Mouse (Mus musculus): ENCODE results near the gene Yjefn3. TPM values are rescaled to one million over a fixed set of nuclear protein-coding genes. Genes with fewer than 3 reads are reported as not detected.
A peak's percentile ranks its signal among the peaks of the same experiment; 100 is the strongest.

Yjefn3 gene
- total RNA-seq, 2 experiments from 2014 or later = 9.1 to 12.1 TPM

DNA sequence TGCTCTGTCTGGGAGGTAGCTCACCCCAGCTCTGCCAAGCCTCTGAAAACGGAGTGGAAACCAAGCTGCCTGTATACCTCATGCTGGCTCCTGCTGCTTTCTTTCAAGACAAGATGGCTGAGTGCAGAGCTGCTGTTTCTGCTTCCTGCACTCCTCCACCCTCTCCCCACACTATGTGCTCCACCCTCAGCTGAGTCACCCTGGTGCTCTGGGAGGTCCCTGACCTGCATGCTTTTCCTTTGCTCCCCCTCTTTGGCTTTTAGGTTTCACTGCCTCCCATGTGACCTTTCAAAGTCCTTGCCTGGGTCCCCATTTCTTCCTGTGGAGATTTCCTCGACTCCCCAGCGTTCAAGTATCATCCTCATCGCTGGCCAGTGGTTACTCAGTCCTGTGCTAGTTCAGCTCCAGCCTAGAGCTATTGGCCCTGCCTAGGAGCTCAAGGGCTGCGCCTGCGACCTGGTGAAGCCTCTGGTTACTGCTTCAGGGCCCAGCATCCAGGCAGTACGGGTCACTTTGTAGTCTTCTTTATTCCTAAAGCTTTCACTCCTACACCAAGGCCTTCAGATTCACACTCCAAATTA is 51.5 kb downstream of the Yjefn3 start:
- intact Hi-C loops (cut with DNase I) = no loop called here
- no peak for DNase-seq

DNA sequence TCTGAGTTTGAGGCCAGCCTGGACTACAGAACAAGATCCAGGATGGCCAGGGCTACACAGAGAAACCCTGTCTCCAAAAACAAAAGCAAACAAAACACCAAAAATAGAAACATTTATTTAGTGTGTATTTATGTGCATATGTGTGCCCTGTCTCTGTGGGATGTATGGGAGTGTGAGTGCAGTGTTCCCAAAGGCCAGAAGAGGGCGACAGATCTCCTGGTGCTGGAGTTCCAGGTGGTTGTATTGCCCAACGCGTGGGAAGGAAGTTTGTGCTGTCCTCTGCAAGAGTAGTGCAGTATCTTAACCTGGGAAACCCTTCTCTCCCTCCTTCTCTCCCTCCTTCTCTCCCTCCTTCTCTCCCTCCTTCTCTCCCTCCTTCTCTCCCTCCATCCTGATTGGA is 52.6 kb downstream of the Yjefn3 start:
- intact Hi-C loops (cut with DNase I) = no loop called here
- DNase-seq = no peak

DNA sequence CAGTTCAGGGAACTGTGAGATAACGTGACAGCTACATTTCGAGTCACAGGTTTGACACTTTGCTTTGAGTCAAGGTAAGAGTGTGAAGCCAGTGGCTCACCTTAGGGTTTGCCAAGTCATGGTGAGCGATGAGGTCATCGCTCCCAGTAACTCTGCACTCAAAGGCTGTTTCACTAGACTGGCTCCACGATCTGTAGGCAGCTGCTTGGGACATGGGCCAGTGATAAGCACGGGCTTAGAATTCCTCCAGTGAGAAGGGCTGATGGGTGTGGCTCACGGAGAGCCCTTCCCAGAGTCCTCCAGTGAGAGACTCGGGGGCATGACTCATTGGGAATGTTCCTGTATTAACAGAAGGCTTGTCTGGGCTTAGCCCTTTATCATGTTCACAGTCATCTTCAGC is 53.6 kb downstream of the Yjefn3 start:
- peak; percentile 18 to 32 for DNase-seq
- intact Hi-C loops (cut with DNase I) = no loop called here

DNA sequence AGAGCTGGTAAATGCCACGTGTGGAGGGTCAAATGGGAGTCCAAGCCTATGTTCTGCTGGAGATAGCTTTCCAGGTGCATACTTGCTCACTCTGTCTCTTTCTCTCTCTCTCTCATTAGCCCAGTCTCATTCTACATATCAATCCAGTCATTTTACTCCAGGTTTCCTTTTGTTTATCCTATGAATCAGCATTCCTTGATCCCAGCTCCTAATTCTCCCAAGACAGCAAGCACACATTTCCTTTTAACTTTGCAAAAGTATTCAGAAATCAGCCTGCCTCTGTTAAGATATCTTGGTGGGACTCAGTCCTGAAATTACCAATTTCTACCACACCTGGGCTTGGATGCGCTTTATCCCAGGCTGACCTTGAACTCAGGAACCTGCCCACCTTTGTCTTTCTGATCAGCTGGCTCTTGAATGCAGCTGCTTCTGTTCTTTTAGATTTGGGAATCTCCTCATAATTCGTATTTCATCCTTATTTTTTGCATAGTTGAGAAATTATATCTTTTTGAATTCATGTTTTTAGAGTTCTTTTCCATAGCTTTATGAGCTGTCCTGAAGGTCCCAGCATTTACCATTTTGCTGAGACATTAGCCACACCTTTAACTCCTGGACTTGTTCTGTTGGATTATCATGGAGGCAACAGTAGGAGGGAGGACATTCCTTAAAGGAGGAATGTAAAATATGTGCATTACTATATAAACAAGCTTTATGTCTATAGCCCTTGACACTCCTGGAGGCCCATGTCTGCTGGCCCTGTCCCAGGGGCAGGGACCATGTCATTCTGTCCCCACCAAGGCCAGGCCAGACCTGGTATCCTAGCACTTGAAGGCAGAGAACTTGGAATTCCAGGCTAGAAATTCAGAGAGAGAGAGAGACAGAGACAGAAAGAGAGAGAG is 55.1 kb downstream of the Yjefn3 start:
- intact Hi-C loops (cut with DNase I) = no loop called here
- DNase-seq = no peak

Other genes with a start within 250 kb of the Yjefn3 start
- 1 to 10 TPM; 1.0 to 1.9 TPM for gene Zfp964, start 248.2 kb downstream of the Yjefn3 start, total RNA-seq (2021)
- gene Zfp869, start 192.0 kb downstream of the Yjefn3 start, total RNA-seq (2021) = 10 to 100 TPM; 13.6 to 16.1 TPM
- 1 to 10 TPM; 2.0 to 2.2 TPM for gene Zfp963, start 152.7 kb downstream of the Yjefn3 start, total RNA-seq (2021)
- 1 to 10 TPM in 1 of 2 experiments, not detected in 1; 1.3 TPM for gene Gm20422, start 127.8 kb downstream of the Yjefn3 start, total RNA-seq (2021)
- 10 to 100 TPM; 14.1 to 14.4 TPM for gene Atp13a1, start 111.5 kb downstream of the Yjefn3 start, total RNA-seq (2021)
- gene Zfp866, start 111.5 kb downstream of the Yjefn3 start, total RNA-seq (2021) = 10 to 100 TPM; 14.4 to 16.2 TPM
- 1 to 10 TPM; 5.4 to 5.6 TPM for gene Gmip, start 94.0 kb downstream of the Yjefn3 start, total RNA-seq (2021)
- under 1 TPM; 0.16 to 0.42 TPM for gene Lpar2, start 80.3 kb downstream of the Yjefn3 start, total RNA-seq (2021)
- not detected for gene Pbx4, start 70.2 kb downstream of the Yjefn3 start, total RNA-seq (2021)
- gene Cilp2, start 15.0 kb downstream of the Yjefn3 start, total RNA-seq (2021) = 1 to 10 TPM; 1.7 to 2.4 TPM
- gene Tssk6, start 528 bp downstream of the Yjefn3 start, total RNA-seq (2021) = not detected
- 100 to 1,000 TPM; 451 to 482 TPM for gene Ndufa13, start 154 bp downstream of the Yjefn3 start, total RNA-seq (2021)
- gene Gatad2a, start 93.7 kb upstream of the Yjefn3 start, total RNA-seq (2021) = 10 to 100 TPM; 31.6 to 36.5 TPM
- 10 to 100 TPM; 35.3 to 38.6 TPM for gene Mau2, start 140.0 kb upstream of the Yjefn3 start, total RNA-seq (2021)
- 10 to 100 TPM; 18.7 to 22.0 TPM for gene Sugp1, start 140.1 kb upstream of the Yjefn3 start, total RNA-seq (2021)
- 1 to 10 TPM in 1 of 2 experiments, under 1 TPM in 1; 0.97 to 1.1 TPM for gene Tm6sf2, start 170.2 kb upstream of the Yjefn3 start, total RNA-seq (2021)
- gene Hapln4, start 180.7 kb upstream of the Yjefn3 start, total RNA-seq (2021) = not detected
- gene Ncan, start 218.2 kb upstream of the Yjefn3 start, total RNA-seq (2021) = under 1 TPM in 1 of 2 experiments, not detected in 1; 0.06 TPM
- gene Nr2c2ap, start 228.6 kb upstream of the Yjefn3 start, total RNA-seq (2021) = 1 to 10 TPM; 8.3 to 8.5 TPM
- gene Rfxank, start 236.4 kb upstream of the Yjefn3 start, total RNA-seq (2021) = 10 to 100 TPM; 17.2 to 19.6 TPM
- 10 to 100 TPM; 23.5 to 23.7 TPM for gene Borcs8, start 236.8 kb upstream of the Yjefn3 start, total RNA-seq (2021)
- gene Mef2b, start 237.0 kb upstream of the Yjefn3 start, total RNA-seq (2021) = under 1 TPM; 0.25 to 0.49 TPM

Data from heart, postnatal 36 days (tissue).